Mouse (Mus musculus): ENCODE data around the gene Kctd19.

Gene Kctd19

DNA sequence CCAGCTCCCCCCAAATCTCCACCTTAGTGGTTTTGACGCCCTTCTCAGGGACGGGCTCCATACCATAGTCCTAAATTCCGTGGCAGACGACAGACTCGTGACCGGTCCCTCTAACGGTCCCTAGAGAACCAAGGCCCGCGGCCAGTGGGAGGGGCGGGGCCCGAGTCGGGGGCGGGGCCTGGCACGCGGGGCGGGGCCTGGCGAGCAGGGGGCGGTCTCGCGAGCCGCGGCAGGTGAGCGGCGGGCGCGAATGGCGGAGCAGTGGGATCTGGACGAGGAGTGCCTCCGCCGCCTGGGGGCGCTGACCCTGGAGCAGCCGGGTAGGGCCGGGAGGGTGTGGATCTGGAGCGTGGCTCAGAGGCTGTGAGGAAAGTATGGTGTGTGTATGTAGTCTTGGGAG is at the start of gene Kctd19, which contains the start of gene Lrrc36:
Gene Kctd19 (minus strand): TSS at position 112 of the 400 bp plus-strand sequence.
Gene Lrrc36 (plus strand): TSS at position 181 of the 400 bp plus-strand sequence.
- DNase-seq (ENCODE audit: low read depth, low spot score), result peak; percentile 94

DNA sequence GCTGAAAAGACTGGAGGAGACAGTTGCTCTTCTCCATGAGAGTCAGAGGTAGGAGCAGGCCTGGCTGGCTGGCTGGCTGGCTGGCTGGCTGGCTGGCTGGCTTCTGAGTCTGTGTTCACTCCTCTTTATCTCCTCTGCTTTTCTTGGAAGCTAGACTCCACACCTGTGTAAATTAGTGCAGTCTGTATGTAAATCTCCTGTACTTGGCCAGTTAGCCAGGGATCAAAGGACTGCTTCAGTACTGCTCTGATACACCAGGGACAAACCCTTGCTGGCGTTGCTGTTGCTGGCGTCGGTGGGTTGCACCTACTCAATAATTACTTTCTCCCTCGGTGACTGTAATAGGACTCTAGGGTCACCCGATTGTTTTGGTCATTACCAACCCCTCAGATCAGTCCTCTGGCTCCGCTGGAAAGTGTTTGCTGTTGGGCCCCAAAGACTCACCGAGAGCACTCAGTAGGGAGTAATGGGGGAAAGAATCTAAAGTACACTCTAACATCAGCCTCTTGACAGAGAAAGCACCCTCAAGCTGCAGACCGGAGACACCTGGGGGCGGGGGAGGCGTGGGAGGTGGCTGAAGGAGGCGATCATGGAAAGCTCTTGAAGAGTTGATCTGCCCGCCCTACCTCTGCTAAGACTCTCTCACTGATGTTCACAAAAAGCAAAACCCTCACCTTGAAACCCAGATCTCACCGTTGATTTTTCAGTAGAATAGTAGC is 47.9 kb upstream of the Kctd19 start:
- DNase-seq (ENCODE audit: low read depth, low spot score), result peak; percentile 48

DNA sequence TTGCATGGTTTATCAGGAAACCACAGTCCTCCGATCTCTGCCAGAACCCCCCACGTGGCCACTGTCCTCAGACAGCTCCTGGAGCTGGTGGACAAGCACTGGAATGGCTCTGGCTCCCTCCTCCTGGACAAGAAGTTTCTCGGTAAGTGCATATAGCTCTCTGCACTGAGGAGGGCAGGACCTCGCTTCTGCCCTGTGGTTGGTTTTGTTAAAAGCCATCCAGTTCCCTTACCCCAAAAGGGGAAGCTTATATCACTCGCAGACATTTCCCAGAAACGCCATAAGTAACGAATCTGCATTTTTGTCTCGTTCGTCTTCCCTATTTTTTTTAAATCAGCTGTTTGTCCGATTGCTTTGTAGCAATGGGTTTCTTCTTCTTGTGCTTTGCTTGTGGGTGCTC is 41.9 kb upstream of the Kctd19 start:
- no peak for DNase-seq (ENCODE audit: low read depth, low spot score)

DNA sequence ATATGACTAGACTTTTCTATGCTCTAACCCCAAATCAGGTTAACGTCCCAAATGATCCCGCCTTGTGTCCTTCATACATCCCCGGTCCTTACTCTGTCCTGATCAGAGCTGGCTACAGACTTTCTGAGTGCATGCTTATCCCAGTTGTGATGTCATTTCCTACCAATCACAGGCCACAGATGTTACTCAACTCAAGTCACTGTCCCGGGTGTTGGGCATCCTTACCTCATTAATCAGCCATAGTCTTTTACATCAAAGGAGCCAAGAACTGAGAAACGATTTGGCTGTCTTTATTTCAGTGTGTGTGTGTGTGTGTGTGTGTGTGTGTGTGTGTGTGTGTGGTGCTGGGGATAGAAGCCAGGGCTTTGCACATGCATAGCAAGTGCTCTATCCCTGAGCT is 40.8 kb upstream of the Kctd19 start:
- no peak for DNase-seq (ENCODE audit: low read depth, low spot score)

DNA sequence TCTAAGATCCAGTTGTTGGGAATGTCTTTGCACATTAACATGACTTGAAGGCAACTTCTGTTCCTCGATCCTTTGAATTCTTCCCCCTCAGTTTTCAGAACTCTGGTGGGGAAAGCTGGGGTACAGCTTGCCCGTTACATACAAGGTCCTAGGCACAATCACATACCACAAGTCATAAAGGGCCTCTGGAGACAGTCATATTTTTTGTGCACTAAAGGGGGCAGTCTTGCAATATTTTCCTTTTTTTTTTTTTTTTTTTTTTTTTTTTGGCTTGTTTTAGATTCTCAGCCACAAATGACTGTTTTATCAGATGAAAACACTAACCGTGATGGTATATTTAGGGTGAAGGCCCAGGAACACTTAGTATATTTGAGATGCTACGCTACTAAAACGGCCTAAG is 40.0 kb upstream of the Kctd19 start:
- no peak for DNase-seq (ENCODE audit: low read depth, low spot score)

DNA sequence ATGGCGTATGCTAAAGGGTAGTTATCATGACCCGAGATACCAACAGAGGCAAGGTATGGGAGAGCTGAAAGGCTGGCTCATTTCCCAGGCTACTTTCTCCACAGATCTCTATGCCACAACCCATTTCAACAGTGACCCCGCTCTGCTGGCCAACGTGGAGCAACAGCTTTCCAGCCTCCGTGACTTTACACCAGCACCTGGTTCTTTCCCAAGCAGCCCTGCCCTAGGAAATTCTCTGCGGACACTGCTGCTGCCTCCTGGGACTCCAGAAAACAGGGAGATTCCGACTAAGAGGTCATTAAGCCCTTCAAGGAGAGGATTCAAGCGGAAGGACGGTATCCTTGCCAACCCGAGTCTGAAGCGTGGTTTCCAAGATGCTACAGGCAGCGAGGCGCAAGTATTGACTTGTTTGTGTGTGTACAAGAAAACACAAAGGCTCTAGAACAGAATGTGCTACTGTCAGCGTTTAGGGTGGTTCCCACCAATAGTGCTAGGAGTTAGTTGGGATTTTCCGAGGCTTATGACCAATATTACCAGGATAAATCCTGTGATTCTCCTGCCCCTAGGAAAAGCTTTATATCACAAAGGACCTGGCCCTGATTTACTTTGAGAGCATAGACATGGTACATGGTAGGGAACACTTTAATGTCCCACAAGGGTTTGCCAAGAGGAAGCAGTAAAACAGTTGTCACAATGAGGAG is 38.8 kb upstream of the Kctd19 start:
- DNase-seq (ENCODE audit: low read depth, low spot score), result no peak

DNA sequence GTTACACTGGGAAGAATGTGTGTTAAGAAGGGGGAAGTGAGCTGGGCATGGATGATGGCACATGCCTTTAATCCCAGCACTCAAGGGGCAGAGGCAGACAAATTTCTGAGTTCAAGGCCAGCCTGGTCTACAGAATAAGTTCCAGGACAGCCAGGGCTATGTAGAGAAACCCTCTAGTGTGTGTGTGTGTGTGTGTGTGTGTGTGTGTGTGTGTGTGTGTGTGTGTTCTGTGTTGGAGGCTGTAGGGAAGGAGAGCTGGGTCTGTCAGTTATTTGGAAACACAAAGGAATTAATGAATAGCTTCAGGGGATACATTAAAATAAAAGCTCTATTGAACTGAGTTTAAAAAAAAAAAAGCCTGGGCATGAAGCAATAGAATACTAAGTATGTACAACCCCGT is 37.7 kb upstream of the Kctd19 start:
- DNase-seq (ENCODE audit: low read depth, low spot score), result no peak

DNA sequence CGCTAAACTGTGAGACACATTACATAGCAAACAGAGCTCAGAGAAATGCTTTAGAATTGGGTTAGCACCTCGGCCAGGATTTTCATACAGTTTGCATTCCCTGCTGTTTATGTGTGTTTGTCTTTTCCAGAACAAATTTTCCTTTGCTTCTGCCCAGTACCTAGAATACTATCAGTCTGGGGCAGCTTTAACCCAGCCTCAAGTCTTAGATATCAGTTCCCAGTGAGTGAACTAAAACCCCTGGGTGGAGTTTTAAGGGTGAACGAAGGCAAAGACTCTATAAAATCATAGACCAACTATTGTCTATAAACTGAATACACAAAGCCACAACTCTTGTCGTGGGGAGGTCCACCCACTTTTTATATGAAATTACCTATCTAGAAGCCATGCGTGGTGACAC is 35.3 kb upstream of the Kctd19 start:
- DNase-seq (ENCODE audit: low read depth, low spot score), result no peak

DNA sequence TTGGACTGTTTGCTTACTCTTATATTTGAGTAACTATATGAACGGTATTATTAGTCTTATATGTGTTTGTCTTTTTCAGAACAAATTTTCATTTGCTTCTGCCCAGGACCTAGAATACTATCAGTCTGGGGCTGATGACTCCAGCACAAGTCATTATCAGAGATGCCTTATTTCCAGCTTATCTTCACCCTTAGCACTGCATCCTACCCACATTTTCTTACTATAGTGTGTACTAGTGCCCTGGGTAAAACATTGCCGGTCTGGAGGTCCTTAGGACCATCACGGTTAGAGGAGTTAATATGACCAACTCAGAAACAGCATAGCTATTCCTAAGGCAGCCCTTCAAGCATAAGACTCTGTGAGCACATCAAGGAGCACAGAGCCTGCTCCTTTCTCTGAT is 34.9 kb upstream of the Kctd19 start:
- DNase-seq (ENCODE audit: low read depth, low spot score), result no peak

DNA sequence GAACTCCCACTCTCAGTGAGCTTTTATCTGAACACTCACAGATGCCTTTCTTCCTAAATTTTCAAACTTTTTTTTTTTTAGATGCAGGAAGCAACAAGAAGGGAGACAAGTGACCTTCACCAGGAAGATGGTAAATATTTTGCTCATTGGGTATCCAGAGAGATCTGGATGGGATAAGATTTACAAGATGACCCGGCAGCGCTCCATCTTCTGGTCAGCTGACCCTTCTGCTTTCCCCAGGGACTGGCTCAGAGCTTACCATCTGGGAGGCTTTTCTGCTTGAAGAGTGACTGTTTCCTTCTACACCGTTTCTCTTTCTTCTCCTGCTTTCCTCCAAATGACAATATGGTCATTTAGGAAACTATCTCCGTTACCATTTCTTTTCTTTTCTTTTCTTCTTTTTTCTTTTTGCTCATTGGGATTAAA is 32.8 kb upstream of the Kctd19 start:
- no peak for DNase-seq (ENCODE audit: low read depth, low spot score)

DNA sequence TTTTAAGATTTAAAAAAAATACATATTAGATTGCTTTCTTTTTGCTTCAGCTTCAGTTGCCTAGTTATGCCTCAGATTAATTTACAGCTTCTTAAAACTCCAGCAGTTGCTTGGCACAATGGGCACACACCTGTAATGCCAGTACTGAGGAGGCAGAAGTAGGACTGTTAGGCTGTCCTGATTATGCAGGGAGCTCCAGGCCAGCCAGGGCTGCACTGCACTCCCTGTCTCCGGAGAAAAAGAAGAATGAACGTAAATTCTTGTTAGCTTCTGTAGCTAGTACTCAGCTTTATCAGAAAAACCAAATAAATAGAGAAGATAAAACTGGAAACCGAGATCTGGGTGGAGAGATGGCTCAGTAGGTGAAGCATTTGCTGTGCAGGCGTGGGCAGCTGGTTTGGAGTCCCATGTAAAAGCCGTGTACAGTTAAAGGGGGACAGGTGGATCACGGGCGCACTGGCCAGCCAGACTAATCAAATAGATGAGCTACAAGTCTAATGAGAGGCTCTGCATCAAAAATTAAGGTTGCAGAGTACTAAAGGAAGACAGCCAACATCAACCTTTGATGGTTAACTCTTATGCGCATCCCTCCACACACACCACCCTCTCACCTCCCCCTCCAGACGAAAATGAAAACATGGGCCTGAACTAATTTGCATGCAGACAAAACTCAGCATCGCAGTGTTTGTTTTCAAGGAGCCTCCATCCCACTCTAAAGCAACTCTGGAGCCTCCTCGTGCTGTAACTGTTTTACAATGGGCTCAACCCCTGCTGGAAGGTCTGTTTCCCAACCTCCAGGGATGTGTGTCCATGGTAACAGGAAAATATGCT is 32.2 kb upstream of the Kctd19 start:
- DNase-seq (ENCODE audit: low read depth, low spot score), result no peak

DNA sequence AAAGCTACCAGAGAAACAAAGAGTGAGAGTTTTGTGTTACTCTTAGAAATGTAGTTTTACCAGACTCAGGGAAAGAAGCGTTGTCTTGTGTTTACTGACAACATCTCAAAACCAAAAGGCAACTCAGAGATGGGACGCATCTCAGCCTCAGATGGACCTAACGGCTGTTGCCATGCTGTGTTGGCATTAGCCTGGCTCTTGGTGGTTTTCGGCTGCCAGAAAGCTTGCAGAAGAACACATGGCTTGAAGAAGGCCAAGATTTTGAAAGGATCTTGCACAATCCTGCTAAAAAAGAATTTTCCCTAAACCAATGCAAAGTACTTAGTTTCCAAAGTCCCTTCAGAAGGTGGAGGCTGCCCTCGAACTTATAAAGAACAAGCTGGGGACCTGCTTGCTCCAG is 29.4 kb upstream of the Kctd19 start:
- no peak for DNase-seq (ENCODE audit: low read depth, low spot score)

DNA sequence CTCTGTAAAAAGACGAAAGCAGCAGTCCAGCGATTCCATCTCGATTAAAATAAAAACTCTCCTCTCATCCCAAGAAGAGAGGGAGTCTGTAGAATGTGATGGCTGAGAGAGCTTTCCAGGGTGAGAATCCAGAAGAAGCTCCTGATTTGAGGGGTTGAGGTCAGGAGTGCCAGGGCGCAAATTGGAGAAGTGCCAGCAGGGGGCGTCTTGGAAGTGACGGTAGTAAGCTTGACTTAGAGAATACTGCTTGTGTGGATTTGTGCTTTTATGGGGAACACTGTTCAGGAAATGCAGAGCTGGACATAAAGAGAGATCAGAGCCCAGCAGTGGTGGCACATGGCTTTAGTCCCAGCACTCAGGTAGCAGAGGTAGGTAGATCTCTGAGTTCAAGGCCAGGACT is 28.1 kb upstream of the Kctd19 start:
- DNase-seq (ENCODE audit: low read depth, low spot score), result peak; percentile 85

DNA sequence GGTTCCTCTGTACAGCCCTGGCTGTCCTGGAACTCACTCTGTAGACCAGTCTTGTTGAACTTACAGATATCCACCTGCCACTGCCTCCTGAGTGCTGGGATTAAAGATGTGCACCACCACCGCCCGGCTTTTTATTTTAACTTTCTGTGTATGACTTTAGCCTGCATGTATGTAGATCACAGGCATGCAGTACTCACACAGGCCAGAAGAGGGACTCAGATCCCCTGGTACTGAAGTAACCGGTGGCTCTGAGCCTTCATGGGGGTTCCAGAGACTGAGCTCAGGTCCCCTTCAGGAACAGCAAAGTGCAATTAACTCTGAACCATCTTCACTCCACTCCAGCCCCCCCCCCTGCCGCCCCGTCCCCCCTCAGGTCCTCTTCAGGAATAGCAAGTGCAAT is 25.6 kb upstream of the Kctd19 start:
- peak; percentile 90 for DNase-seq (ENCODE audit: low read depth, low spot score)

DNA sequence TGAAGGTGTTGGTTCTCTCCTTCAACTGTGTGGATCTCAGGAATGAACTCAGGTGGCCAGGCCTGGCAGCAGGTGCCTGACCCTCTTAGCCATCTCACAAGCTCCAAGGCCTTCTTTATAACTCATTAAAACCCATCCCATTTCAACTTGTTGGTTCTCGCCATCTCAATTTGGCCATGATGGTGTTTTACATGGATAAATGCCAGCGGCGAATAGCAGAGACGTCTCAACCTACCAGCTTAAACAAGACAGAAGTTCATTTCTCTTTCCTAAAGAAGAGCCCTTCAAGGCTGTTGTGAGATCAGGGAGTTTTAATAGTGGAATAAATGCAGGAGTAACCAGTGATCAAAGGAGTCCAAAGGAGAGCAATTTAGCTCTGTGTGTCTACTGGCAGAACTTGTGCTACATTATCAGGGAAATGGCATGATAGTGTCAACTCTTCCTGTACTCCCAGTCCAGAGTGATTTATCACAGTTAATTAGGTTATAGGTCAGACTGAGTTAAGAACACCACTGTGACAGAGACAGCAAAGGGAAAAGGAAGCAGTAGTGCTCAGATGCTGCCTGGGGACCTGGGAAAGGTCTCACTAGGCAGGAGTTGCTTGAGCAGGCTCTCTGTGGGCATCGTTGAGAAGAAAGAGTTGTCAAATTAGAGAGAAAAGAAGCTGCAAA is 23.9 kb upstream of the Kctd19 start:
- no peak for DNase-seq (ENCODE audit: low read depth, low spot score)

DNA sequence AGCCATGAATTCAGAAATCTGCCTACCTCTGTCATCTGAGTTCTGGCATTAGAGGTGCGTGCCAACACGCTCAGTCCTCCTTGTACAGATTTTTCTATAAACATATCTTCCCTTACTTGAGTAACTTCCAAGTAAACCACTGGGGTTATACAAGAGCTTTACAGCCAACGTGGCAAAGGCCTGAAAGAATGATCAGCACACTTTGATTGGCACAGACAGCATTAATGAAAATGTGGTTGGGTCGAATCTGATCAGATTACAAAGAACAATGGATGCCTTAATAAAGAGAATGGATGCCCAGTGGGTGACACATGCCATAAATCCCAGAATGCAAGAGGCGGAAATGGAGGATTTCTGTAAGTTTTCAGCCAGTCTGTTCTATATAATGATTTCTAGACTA is 22.9 kb upstream of the Kctd19 start:
- no peak for DNase-seq (ENCODE audit: low read depth, low spot score)

DNA sequence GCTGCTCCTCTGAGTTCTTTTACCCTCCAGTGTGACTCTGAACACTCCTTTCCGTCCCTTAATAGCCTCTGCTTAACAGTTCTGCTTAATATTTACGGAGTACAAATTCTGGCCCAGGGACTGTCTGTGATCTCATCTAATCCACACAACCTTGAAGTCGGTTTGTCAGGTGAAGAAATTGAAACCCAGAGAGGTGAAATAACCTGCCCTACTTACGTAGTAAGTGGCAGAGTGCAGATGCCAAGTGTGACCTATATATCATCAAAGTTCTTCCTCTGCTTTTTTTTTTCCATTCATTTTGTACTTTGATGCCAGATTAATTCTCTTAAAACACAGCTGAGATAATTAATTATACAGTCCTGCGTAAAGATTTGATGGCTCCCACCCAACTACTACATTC is 20.8 kb upstream of the Kctd19 start:
- DNase-seq (ENCODE audit: low read depth, low spot score), result no peak

DNA sequence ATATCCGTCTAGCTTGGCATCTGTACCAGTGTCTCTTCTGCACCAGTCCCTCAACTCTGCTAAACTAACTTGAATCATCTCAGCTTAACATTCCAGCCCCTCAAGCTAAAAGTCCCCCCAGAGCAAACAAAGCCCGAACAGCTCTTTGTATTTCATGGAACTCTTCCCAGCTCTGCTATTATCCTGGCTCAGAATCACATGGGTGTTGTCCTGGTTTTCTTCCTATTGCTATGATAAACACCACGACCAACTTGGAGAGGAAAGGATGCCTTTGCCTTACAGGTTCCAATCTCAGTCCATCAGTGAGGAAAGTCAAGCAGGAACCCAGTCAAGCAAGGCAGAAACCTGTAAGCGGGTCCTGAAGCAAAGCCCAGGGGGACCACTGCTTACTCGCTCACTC is 20.2 kb upstream of the Kctd19 start:
- peak; percentile 43 for DNase-seq (ENCODE audit: low read depth, low spot score)

DNA sequence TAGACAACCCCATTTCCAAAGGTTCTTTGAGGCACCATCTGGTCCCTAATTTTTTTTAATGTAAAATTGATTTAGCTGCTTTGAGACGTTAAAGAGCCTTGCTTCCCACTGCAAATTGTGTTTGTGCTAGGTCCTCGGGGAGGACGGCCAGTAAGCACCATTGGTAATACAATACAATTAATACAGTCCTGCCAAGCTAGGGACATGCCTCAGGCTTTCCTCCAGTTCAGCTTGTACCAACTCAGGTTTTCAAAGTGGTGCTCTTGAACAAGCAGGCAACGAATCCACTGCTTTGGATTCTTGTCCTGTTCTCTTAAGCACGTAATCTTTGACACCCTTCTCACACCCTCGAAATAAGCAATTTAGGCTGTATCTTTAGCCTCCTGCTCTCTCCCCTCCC is 19.7 kb upstream of the Kctd19 start:
- no peak for DNase-seq (ENCODE audit: low read depth, low spot score)

DNA sequence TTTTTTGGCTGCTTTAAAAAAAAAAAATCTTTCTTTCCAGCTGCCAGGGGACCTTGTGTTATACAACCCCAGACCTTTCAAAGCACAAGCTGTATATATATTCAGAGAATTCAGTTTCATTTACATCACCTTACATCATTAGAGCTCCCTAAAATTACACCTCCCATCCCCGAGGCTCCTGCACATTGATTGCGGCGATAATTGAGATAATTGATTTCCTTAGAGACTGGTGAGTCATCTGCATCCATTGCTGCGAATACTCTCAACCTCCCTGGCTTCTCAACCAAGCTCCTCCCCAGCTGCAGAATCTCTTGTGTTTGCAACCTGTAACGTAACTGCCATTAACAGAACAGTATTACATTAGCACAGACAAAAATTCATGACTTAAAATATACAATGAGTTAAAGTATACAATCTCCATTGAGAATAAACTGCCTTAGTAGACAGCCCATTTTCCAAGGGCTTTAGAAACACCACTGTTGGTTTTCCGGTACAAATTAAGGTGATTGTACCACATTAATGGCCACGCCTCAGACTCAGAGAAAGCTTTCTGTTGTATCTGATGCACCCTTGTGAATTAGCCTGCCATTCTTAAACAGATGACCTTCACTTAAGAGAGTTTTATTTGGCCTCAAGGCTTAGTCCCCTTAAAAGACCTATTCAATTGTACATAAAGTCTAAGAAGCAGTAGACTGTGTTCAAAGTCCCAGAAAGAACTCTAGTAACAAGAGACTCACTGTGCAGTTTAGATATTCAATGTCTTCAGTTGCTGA is 18.6 kb upstream of the Kctd19 start:
- peak; percentile 77 for DNase-seq (ENCODE audit: low read depth, low spot score)

DNA sequence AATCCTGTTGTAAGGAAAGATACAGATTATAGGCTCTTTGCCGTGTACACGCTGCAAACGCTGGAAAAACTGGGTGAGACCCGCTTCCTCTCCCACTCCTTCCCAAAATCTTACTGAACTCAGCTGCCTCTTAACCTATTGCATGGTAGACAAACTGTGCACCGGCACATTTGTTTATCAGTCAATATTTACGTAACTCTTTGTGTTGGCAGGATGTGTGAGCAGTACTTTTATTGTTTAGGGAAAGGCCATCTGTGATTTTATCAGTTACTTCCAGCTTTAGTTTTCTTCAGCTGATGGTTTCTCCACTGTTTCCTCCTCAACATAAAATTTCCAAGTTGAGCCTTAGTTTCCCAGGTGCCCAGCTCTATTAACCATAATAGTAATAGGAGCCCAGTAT is 13.6 kb upstream of the Kctd19 start:
- DNase-seq (ENCODE audit: low read depth, low spot score), result no peak

Data from ZHBTc4 (cell line).